Mouse (Mus musculus): ENCODE measurements around the gene Gm13289.
A peak's percentile ranks its signal among the peaks of the same experiment; 100 is the strongest.
"Not testable (repeated sequence)": the region's sequence is repeated elsewhere in the genome, so short reads cannot be mapped to it uniquely, and the experiment has no call there.

DNA sequence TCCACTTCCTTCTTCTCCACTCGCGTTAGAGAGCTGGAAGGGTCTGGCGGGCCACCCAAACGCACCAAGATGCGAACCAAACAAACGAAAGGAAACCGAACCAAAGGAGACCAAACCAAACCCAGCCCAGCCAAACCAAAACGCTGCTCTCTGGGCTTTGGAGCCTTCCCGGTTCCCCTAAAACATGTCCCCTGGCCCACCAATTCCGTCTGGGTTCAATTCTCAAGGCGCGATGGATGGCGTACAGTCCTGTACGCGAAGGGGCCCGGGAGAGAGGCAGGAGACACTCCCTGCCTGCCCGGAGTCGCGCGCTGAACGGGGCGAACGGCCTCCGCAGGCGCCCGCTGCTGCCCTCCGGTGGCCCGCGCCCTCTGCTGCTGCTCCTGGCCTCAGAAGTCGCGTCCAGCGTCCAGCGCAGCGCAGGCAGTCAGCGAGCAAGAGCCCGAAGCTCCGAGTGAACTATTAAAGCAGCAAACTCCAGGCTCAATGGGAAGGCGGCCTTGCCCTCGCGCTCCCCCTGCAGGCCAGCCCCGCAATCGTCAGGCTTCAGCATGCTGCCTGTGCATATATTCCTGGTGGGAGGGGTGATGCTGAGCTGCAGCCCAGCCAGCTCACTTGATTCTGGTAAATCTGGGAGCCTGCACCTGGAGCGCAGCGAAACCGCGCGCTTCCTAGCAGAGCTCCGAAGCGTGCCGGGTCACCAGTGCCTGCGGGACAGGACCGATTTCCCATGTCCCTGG is 17.4 kb downstream of the Gm13289 start, which contains the start of gene Gm13275:
- TF ChIP-seq CTCF (IDR thresholded peaks at IDR 0.05; ENCODE audit: extremely low read depth, insufficient read depth, low read length) = 0 out of 2 replicates have a peak, but pooled peaks have one; percentile 4
- TF ChIP-seq POLR2A (IDR thresholded peaks at IDR 0.05; ENCODE audit: extremely low read depth, insufficient read depth, low read length) = not testable (repeated sequence)

Measured in cortical plate, adult 2 months (tissue).